Mouse (Mus musculus) liver, embryonic 14.5 days (tissue): ENCODE results near the gene Ints13.

Experiments
- CTCF ChIP-seq: IDR thresholded peaks from 2 replicates; pipeline ENCODE4 v1.5.1; 2016; ENCODE audit warnings: antibody characterized with exemption, low read depth, control low read depth
- EP300 ChIP-seq: IDR thresholded peaks from 2 replicates; pipeline ENCODE4 v1.6.1; 2016; ENCODE audit warnings: antibody characterized with exemption, low read depth

DNA sequence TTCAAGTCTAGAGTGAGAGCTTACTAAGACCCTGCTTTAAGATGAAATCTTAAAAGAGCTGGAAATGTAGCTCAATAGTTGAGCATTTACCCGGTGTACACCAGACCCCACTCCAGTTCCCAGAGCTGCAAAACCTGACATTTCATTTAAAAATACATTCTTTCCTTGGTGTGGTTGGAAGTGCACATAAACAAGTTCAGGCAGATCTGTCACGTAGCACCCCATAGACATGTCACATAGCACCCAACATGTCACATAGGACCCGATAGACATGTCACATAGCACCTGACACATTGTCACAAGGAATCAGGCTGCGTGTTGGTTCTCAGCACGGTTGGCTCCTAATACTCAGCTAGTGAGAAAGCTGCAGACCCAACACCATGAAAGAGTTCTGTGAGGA, 42.1 kb downstream of the Ints13 start:
- no peak for TF ChIP-seq EP300
- no peak for TF ChIP-seq CTCF
